23 mouse cellular contexts compared by ENCODE assay signal in the genomic region with DNA sequence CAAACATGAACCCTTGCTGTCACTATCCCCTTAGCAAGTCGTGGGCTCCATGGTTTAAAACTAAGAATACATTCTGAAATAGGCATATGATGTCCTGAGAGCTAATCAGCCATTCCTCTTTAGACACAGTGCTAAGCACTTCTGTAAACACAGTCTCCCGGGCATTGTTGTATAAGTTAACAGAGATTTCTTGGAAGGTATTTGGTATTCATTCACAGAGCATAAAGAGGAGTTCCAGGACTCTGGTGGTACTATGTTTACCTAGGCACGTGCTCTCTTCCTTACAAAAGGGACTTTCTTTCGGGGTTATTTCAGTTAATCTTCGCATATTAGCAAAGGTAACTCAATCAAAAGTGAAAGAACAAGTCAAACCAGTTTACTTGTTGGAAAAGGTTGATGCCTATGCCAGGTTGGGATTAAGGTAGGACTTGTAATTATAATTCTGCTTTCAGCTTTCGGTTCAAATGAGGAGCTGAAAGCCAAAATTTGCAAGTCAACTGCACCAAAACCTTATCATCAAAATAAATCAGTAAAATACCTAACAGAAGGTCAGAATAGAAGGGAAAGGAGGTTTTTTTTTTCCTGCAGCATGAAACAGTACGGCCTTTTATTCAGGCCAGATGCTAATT. TPM values are rescaled to one million over a fixed set of nuclear protein-coding genes. Genes with fewer than 3 reads are reported as not detected.
A peak's percentile ranks its signal among the peaks of the same experiment; 100 is the strongest.
DNase-seq lines count a peak whose midpoint lies in the region; ATAC-seq and TF ChIP-seq lines count a peak whose summit lies in the region.
"Had no signal": no experiment of that assay in that cellular context is flagged by ENCODE, and none has a peak within 500 bp of the region (broad histone marks: within the 10 kb centered on the region; RNA-seq: fewer than 3 reads in every experiment).

No protein-coding gene starts in this region.

- no peaks in the 10 kb centered on the region for H3K36me3 ChIP-seq in kidney, adult 2 months (ENCODE audit: control insufficient read depth, insufficient read depth, low read length)
- no peaks in the 10 kb centered on the region for H3K36me3 ChIP-seq in lung, embryonic 16.5 days (ENCODE audit: control insufficient read depth, insufficient read depth, low read length)
- H3K36me3 ChIP-seq in lung, postnatal 0 days (ENCODE audit: insufficient read depth, low read length): no peaks in the 10 kb centered on the region
- no peaks in the 10 kb centered on the region for H3K36me3 ChIP-seq in embryonic facial prominence, embryonic 13.5 days
- no peaks in the 10 kb centered on the region for H3K36me3 ChIP-seq in stomach, embryonic 15.5 days
- H3K36me3 ChIP-seq: heart, embryonic 15.5 days; limb, embryonic 13.5 days; liver, embryonic 12.5 days; midbrain, embryonic 12.5 days had no signal

- peak overlapping the region; percentile 14; the same call in 1 of the 2 replicates for H3K4me2 ChIP-seq in lung, embryonic 16.5 days (ENCODE audit: low read depth, low read length)
- H3K4me2 ChIP-seq in lung, postnatal 0 days (replicated peaks; ENCODE audit: low read depth, low read length): no peak overlapping the region
- H3K4me2 ChIP-seq in embryonic facial prominence, embryonic 13.5 days: no peak overlapping the region
- no peak overlapping the region for H3K4me2 ChIP-seq in stomach, embryonic 15.5 days
- H3K4me2 ChIP-seq: heart, embryonic 15.5 days; hindbrain, embryonic 14.5 days; limb, embryonic 13.5 days; liver, embryonic 12.5 days; midbrain, embryonic 12.5 days had no signal

- H3K9me3 ChIP-seq in lung, embryonic 16.5 days (ENCODE audit: control insufficient read depth, low read length): no peaks in the 10 kb centered on the region
- H3K9me3 ChIP-seq in lung, postnatal 0 days (ENCODE audit: low read length): no peaks in the 10 kb centered on the region
- no peaks in the 10 kb centered on the region for H3K9me3 ChIP-seq in embryonic facial prominence, embryonic 13.5 days
- no peaks in the 10 kb centered on the region for H3K9me3 ChIP-seq in stomach, embryonic 15.5 days
- H3K9me3 ChIP-seq: heart, embryonic 15.5 days; limb, embryonic 13.5 days; liver, embryonic 12.5 days; midbrain, embryonic 12.5 days had no signal

- no peaks in the 10 kb centered on the region for H3K4me1 ChIP-seq in kidney, adult 2 months (ENCODE audit: control insufficient read depth, insufficient read depth, low read length)
- H3K4me1 ChIP-seq in lung, embryonic 16.5 days (replicated peaks; ENCODE audit: control insufficient read depth, insufficient read depth, low read length): peaks cover 7% of the 10 kb centered on the region; the same call in 1 of the 2 replicates
- no peaks in the 10 kb centered on the region for H3K4me1 ChIP-seq in lung, postnatal 0 days (ENCODE audit: insufficient read depth, low read depth, low read length)
- H3K4me1 ChIP-seq in embryonic facial prominence, embryonic 13.5 days: 0 out of 2 replicates have a peak, but pooled peaks cover 4% of the 10 kb centered on the region
- no peaks in the 10 kb centered on the region for H3K4me1 ChIP-seq in stomach, embryonic 15.5 days
- H3K4me1 ChIP-seq: heart, embryonic 15.5 days; liver, embryonic 12.5 days; midbrain, embryonic 12.5 days had no signal

- H3K27ac ChIP-seq in kidney, adult 2 months (ENCODE audit: insufficient read depth, low read depth, low read length): no peak overlapping the region
- no peak overlapping the region for H3K27ac ChIP-seq in lung, embryonic 16.5 days (ENCODE audit: low read length)
- H3K27ac ChIP-seq in lung, postnatal 0 days (ENCODE audit: low read length): no peak overlapping the region
- 0 out of 2 replicates have a peak overlapping the region, but pooled peaks have one; percentile 13 for H3K27ac ChIP-seq in embryonic facial prominence, embryonic 13.5 days
- no peak overlapping the region for H3K27ac ChIP-seq in stomach, embryonic 15.5 days
- H3K27ac ChIP-seq: gastrocnemius, adult 2 months; heart, embryonic 15.5 days; hindbrain, embryonic 14.5 days; limb, embryonic 13.5 days; liver, embryonic 12.5 days; midbrain, embryonic 12.5 days had no signal

- H3K4me3 ChIP-seq in kidney, adult 2 months (ENCODE audit: insufficient read depth, low read depth, low read length): no peak overlapping the region
- no peak overlapping the region for H3K4me3 ChIP-seq in lung, embryonic 16.5 days (ENCODE audit: low read length)
- H3K4me3 ChIP-seq in lung, postnatal 0 days (ENCODE audit: low read depth, low read length): no peak overlapping the region
- no peak overlapping the region for H3K4me3 ChIP-seq in embryonic facial prominence, embryonic 13.5 days
- H3K4me3 ChIP-seq in stomach, embryonic 15.5 days (replicated peaks): no peak overlapping the region
- H3K4me3 ChIP-seq: gastrocnemius, adult 2 months; heart, embryonic 15.5 days; limb, embryonic 13.5 days; liver, embryonic 12.5 days; midbrain, embryonic 12.5 days had no signal

- H3K27me3 ChIP-seq in kidney, adult 2 months (replicated peaks; ENCODE audit: control insufficient read depth, insufficient read depth, low read length): no peaks in the 10 kb centered on the region
- H3K27me3 ChIP-seq in lung, embryonic 16.5 days (ENCODE audit: control insufficient read depth, insufficient read depth, low read depth, low read length): no peaks in the 10 kb centered on the region
- H3K27me3 ChIP-seq in lung, postnatal 0 days (replicated peaks; ENCODE audit: insufficient read depth, low read length): no peaks in the 10 kb centered on the region
- no peaks in the 10 kb centered on the region for H3K27me3 ChIP-seq in embryonic facial prominence, embryonic 13.5 days
- no peaks in the 10 kb centered on the region for H3K27me3 ChIP-seq in stomach, embryonic 15.5 days (replicated peaks)
- H3K27me3 ChIP-seq: heart, embryonic 15.5 days; limb, embryonic 13.5 days; liver, embryonic 12.5 days; midbrain, embryonic 12.5 days had no signal

- ATAC-seq in lung, embryonic 16.5 days (ENCODE audit: low read depth): peak; percentile 79
- ATAC-seq in lung, postnatal 0 days: no peak
- no peak for ATAC-seq in embryonic facial prominence, embryonic 13.5 days (ENCODE audit: insufficient number of reproducible peaks, insufficient read depth, low FRiP score, low TSS enrichment, low read depth)
- peak; percentile 82 for ATAC-seq in stomach, embryonic 15.5 days (ENCODE audit: insufficient read depth, low FRiP score, low read depth)
- ATAC-seq: CD4-positive, CD25-positive, alpha-beta regulatory T cell, adult 4 months; forebrain, embryonic 14.5 days; inflammation-experienced regulatory T-cells, adult 6 months; liver, embryonic 12.5 days had no signal

- WGBS in kidney, adult 2 months: 47% methylated on average over 7 of the region's 7 CpGs
- WGBS in lung, embryonic 16.5 days: 41% methylated on average over 7 of the region's 7 CpGs
- 37% methylated on average over 7 of the region's 7 CpGs for WGBS in lung, postnatal 0 days
- WGBS in embryonic facial prominence, embryonic 13.5 days: 34% methylated on average over 7 of the region's 7 CpGs
- 42% methylated on average over 7 of the region's 7 CpGs for WGBS in stomach, embryonic 15.5 days

- TF ChIP-seq CTCF in kidney, adult 2 months (conservative IDR thresholded peaks at IDR 0.05; ENCODE audit: insufficient read depth, insufficient read length, low read depth, low read length): no peak
- TF ChIP-seq CTCF in lung, postnatal 0 days (IDR thresholded peaks at IDR 0.05): no peak

- TF ChIP-seq POLR2A in kidney, adult 2 months (IDR thresholded peaks at IDR 0.05; ENCODE audit: low read depth, low read length): no peak

- no peak for TF ChIP-seq EP300 in lung, postnatal 0 days (IDR thresholded peaks at IDR 0.05)

- no peak overlapping the region for H3K9ac ChIP-seq in lung, embryonic 16.5 days (ENCODE audit: low read length)
- no peak overlapping the region for H3K9ac ChIP-seq in lung, postnatal 0 days (replicated peaks; ENCODE audit: low read depth)
- no peak overlapping the region for H3K9ac ChIP-seq in embryonic facial prominence, embryonic 13.5 days
- H3K9ac ChIP-seq in stomach, embryonic 15.5 days: no peak overlapping the region
- H3K9ac ChIP-seq: heart, embryonic 15.5 days; hindbrain, embryonic 14.5 days; limb, embryonic 13.5 days; liver, embryonic 12.5 days; midbrain, embryonic 12.5 days had no signal

- peak; percentile 3 for DNase-seq in kidney, adult 2 months
- no peak for DNase-seq in kidney, adult 18-20 months
- no peak for DNase-seq in lung, postnatal 0 days (ENCODE audit: low spot score)
- DNase-seq in right cerebral cortex, postnatal 36 days (ENCODE audit: low spot score in 2 of 2): no peak
- DNase-seq in cerebellum, postnatal 36 days: no peak
- DNase-seq: adrenal gland, postnatal 25 days; cerebellum, adult 9-10 months; gastrocnemius, adult 2 months; heart, postnatal 36 days; kidney, postnatal 10 days; lung, adult 2 months; thymus, postnatal 25 days had no signal

RNA-seq across cellular contexts. Expression of gene Ism1, which starts 36.1 kb away (rescaled TPM):
- polyA plus RNA-seq in kidney, adult 2 months (2012; rRNA removed): 0.67 and 0.90 TPM in 2 replicates
- 11.4 and 11.5 TPM in 2 replicates for polyA plus RNA-seq in lung, embryonic 16.5 days (2015; fragmentation: Nextera tagmentation; extraction: Ambion mirVana)
- 14.5 and 15.1 TPM in 2 replicates for polyA plus RNA-seq in lung, postnatal 0 days (2015; fragmentation: Nextera tagmentation; extraction: Ambion mirVana)
- 4.0 and 4.4 TPM in 2 replicates for polyA plus RNA-seq in embryonic facial prominence, embryonic 13.5 days (2015; fragmentation: Nextera tagmentation; extraction: Ambion mirVana)
- polyA plus RNA-seq in stomach, embryonic 15.5 days (2015; fragmentation: Nextera tagmentation; extraction: Ambion mirVana): 1.4 and 1.6 TPM in 2 replicates

Comparison
In these comparisons a context has a peak if more than half of its experiments do, and no peak if none do; other contexts are left out.
1. ATAC-seq: peak in lung, embryonic 16.5 days (single experiment) and stomach, embryonic 15.5 days (single experiment); none in lung, postnatal 0 days (single experiment) and embryonic facial prominence, embryonic 13.5 days (single experiment).